Mouse (Mus musculus): ENCODE data around the gene Myh6.

DNA sequence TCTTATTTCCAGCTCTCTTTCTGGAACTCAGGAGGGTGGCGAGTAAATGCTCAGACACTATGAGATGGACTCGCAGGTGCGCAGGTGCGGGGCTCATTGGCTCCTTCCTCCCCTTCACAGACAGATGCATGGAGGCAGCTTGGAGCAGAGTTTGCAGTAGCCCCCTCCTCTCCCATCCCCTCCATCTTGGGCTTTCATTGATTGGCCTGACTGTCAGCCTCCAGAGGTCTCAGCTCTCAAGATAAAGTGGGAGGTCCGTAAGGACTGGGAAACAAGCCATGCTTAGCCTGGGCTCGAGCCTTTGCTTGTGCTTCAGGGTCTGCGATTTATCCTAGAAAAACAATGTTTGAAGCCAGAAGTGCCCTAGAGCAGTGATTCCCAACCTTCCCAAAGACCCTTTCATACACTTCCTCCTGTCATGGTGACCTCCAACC lies 36.0 kb upstream of the Myh6 start:
- TF ChIP-seq POLR2A (IDR thresholded peaks at IDR 0.05; ENCODE audit: control insufficient read depth, low read depth, low read length) (no peak), CTCF (IDR thresholded peaks at IDR 0.05; ENCODE audit: control insufficient read depth, insufficient read depth, insufficient replicate concordance, low read depth, low read length) (no peak)
